Mouse (Mus musculus) lung, adult 2 months (tissue): Measurements from ENCODE around the gene Tcl1.

ENCODE experiments used
- CTCF ChIP-seq: fragments of 200-500 bp; IDR thresholded peaks from 2 replicates; pipeline ENCODE4 v1.5.1; 2011; ENCODE audit warnings: mild to moderate bottlenecking, low read length, control low read depth; ENCODE audit not compliant: insufficient read depth
- POLR2A ChIP-seq: fragments of 200-500 bp; IDR thresholded peaks from 2 replicates; pipeline ENCODE4 v1.6.1; 2011; ENCODE audit warnings: low read depth, mild to moderate bottlenecking, control low read depth, low read length, borderline replicate concordance; ENCODE audit errors: extremely low read depth

GRCm38 (mm10) chr12:105248763-105249233 is 26.2 kb upstream of the Tcl1 start:
- TF ChIP-seq POLR2A (no peak), CTCF (no peak)
